ENCODE assay signal across 28 mouse cellular contexts in the genomic region with DNA sequence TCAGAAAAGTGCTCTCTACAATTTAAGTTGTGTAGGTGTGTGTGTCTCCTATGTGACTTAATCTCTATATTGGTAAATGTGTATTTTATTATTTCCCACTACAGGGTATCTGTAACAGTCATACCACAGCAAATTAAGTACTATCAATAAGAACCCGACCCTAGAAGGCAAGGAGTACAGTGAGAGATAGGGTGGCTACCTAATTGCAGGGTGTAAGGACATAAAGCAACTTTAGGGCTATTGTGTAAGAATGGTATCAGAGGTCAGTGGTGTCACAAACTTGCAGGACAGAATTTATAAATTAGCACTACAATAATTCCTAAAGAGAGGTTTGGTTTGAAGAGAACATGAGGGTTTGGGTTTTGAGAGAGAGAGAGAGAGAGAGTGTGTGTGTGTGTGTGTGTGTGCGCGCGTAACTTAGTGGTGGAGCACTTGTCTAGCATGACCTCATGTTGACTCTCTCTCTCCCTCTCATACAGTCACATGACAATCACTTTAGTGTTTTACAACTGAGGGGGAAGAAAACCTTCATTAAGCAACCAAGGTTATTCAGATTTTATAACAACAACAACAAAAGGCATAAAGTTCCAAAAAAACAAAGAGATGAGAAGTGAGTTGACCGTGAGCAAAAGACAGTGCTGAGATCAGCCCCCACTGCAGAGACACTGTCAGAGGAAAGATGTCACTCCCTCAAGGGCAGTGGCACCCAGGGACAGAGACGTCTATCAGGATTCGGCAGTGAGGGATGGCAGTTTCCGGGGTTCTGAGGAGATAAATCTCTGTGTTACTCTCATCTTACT. TPM values are rescaled to one million over a fixed set of nuclear protein-coding genes. Genes with fewer than 3 reads are reported as not detected.
DNase-seq lines count a peak whose midpoint lies in the region; ATAC-seq and TF ChIP-seq lines count a peak whose summit lies in the region.
"Had no signal": no experiment of that assay in that cellular context is flagged by ENCODE, and none has a peak within 500 bp of the region (broad histone marks: within the 10 kb centered on the region; RNA-seq: fewer than 3 reads in every experiment).

No protein-coding gene starts in this region.

- H3K9me3 ChIP-seq in intestine, embryonic 14.5 days (ENCODE audit: control insufficient read depth, low read length): no peaks in the 10 kb centered on the region
- H3K9me3 ChIP-seq in intestine, postnatal 0 days (ENCODE audit: control insufficient read depth): no peaks in the 10 kb centered on the region
- H3K9me3 ChIP-seq: embryonic facial prominence, embryonic 10.5 days; embryonic facial prominence, embryonic 13.5 days; forebrain, embryonic 12.5 days; forebrain, embryonic 15.5 days; heart, embryonic 10.5 days; heart, embryonic 15.5 days; hindbrain, embryonic 10.5 days; hindbrain, embryonic 13.5 days had no signal

- H3K36me3 ChIP-seq in intestine, embryonic 14.5 days (ENCODE audit: control insufficient read depth, insufficient read depth, low read length): no peaks in the 10 kb centered on the region
- no peaks in the 10 kb centered on the region for H3K36me3 ChIP-seq in intestine, postnatal 0 days (ENCODE audit: control insufficient read depth, insufficient read depth)
- H3K36me3 ChIP-seq: embryonic facial prominence, embryonic 10.5 days; embryonic facial prominence, embryonic 13.5 days; forebrain, embryonic 12.5 days; forebrain, embryonic 15.5 days; heart, embryonic 10.5 days; heart, embryonic 15.5 days; hindbrain, embryonic 10.5 days; hindbrain, embryonic 13.5 days had no signal

- no peak overlapping the region for H3K4me3 ChIP-seq in intestine, embryonic 14.5 days (ENCODE audit: low read depth, low read length)
- no peak overlapping the region for H3K4me3 ChIP-seq in intestine, postnatal 0 days (ENCODE audit: low read depth, low read length)
- no peak overlapping the region for H3K4me3 ChIP-seq in layer of hippocampus, adult 2 months
- H3K4me3 ChIP-seq: embryonic facial prominence, embryonic 10.5 days; embryonic facial prominence, embryonic 13.5 days; erythroblast, embryonic 14.5 days; forebrain, embryonic 12.5 days; forebrain, embryonic 15.5 days; heart, adult 2 months; heart, embryonic 10.5 days; heart, embryonic 15.5 days; hindbrain, embryonic 10.5 days; hindbrain, embryonic 13.5 days had no signal

- DNase-seq in adrenal gland, postnatal 36 days: peak; percentile 2 to 3
- DNase-seq in adrenal gland, postnatal 14 days: no peak
- peak; percentile 16 for DNase-seq in R1 (ENCODE audit: low read depth, low spot score)
- DNase-seq in intestine, embryonic 14.5 days (ENCODE audit: low spot score): peak; percentile 49
- no peak for DNase-seq in layer of hippocampus, adult 2 months (ENCODE audit: low spot score in 2 of 2)
- no peak for DNase-seq in cerebellum, postnatal 10 days
- DNase-seq: adrenal gland, adult 8-10 months; cerebellum, adult 11 months; cerebellum, adult 2 months; cerebellum, adult 9-11 months; cerebellum, postnatal 36 days; gastrocnemius, postnatal 10 days; gastrocnemius, postnatal 36 days; heart, adult 2 months; heart, postnatal 10 days; heart, postnatal 36 days; kidney, adult 2 months had no signal

- TF ChIP-seq CTCF in intestine, postnatal 0 days (IDR thresholded peaks at IDR 0.05; ENCODE audit: low read depth): no peak
- TF ChIP-seq CTCF in layer of hippocampus, adult 2 months (conservative IDR thresholded peaks at IDR 0.05): no peak

- H3K4me2 ChIP-seq in intestine, embryonic 14.5 days (ENCODE audit: low read length): no peak overlapping the region
- no peak overlapping the region for H3K4me2 ChIP-seq in intestine, postnatal 0 days (replicated peaks; ENCODE audit: low read depth)
- H3K4me2 ChIP-seq: embryonic facial prominence, embryonic 13.5 days; forebrain, embryonic 12.5 days; forebrain, embryonic 15.5 days; heart, embryonic 15.5 days; hindbrain, embryonic 13.5 days had no signal

- no peaks in the 10 kb centered on the region for H3K27me3 ChIP-seq in intestine, embryonic 14.5 days (replicated peaks; ENCODE audit: control insufficient read depth, insufficient read depth, low read length)
- no peaks in the 10 kb centered on the region for H3K27me3 ChIP-seq in intestine, postnatal 0 days (replicated peaks; ENCODE audit: control insufficient read depth, insufficient read depth, low read length)
- H3K27me3 ChIP-seq: embryonic facial prominence, embryonic 13.5 days; forebrain, embryonic 12.5 days; forebrain, embryonic 15.5 days; heart, embryonic 15.5 days; hindbrain, embryonic 13.5 days had no signal

- no peak for ATAC-seq in intestine, embryonic 14.5 days (replicated peaks; ENCODE audit: low FRiP score, low TSS enrichment, low read depth)
- ATAC-seq in intestine, postnatal 0 days: peak; percentile 77
- ATAC-seq: forebrain, embryonic 15.5 days; hindbrain, embryonic 16.5 days had no signal

- 64% methylated on average over 8 of the region's 8 CpGs for WGBS in intestine, embryonic 14.5 days
- WGBS in intestine, postnatal 0 days: 47% methylated on average over 8 of the region's 8 CpGs

- H3K4me1 ChIP-seq in intestine, embryonic 14.5 days (replicated peaks; ENCODE audit: control insufficient read depth, insufficient read depth, low read length): no peaks in the 10 kb centered on the region
- peaks cover 4% of the 10 kb centered on the region; the same call in 1 of the 2 replicates for H3K4me1 ChIP-seq in intestine, postnatal 0 days (replicated peaks; ENCODE audit: control insufficient read depth, insufficient read depth, low read length)
- H3K4me1 ChIP-seq: embryonic facial prominence, embryonic 10.5 days; embryonic facial prominence, embryonic 13.5 days; forebrain, embryonic 12.5 days; forebrain, embryonic 15.5 days; heart, embryonic 10.5 days; heart, embryonic 15.5 days; hindbrain, embryonic 10.5 days; hindbrain, embryonic 13.5 days had no signal

- no peak overlapping the region for H3K9ac ChIP-seq in intestine, embryonic 14.5 days (ENCODE audit: low read length)
- no peak overlapping the region for H3K9ac ChIP-seq in intestine, postnatal 0 days (ENCODE audit: low read depth, low read length)
- H3K9ac ChIP-seq: embryonic facial prominence, embryonic 13.5 days; forebrain, embryonic 12.5 days; forebrain, embryonic 15.5 days; heart, embryonic 15.5 days; hindbrain, embryonic 13.5 days had no signal

- H3K27ac ChIP-seq in intestine, embryonic 14.5 days (ENCODE audit: low read depth): no peak overlapping the region
- H3K27ac ChIP-seq in intestine, postnatal 0 days (ENCODE audit: low read depth, low read length): peak overlapping the region; percentile 77
- H3K27ac ChIP-seq in layer of hippocampus, adult 2 months: no peak overlapping the region
- H3K27ac ChIP-seq: embryonic facial prominence, embryonic 10.5 days; embryonic facial prominence, embryonic 13.5 days; forebrain, embryonic 12.5 days; forebrain, embryonic 15.5 days; heart, adult 2 months; heart, embryonic 10.5 days; heart, embryonic 15.5 days; hindbrain, embryonic 10.5 days; hindbrain, embryonic 13.5 days had no signal

RNA-seq across cellular contexts. Expression of a gene that starts 50.2 kb away (rescaled TPM):
- total RNA-seq in adrenal gland, postnatal 36 days (2021): 10 to 100 TPM; 40.8 to 48.7 TPM
- 52.0 and 52.6 TPM in 2 replicates for total RNA-seq in adrenal gland, postnatal 14 days (2021)
- 45.2 and 48.2 TPM in 2 replicates for polyA plus RNA-seq in intestine, embryonic 14.5 days (2014; fragmentation: Nextera tagmentation; extraction: Ambion mirVana)
- polyA plus RNA-seq in intestine, postnatal 0 days (2015; fragmentation: Nextera tagmentation; extraction: Ambion mirVana): 27.3 and 28.8 TPM in 2 replicates
- 10 to 100 TPM; 89.9 to 91.9 TPM for total RNA-seq in layer of hippocampus, adult 2 months (2021)

Comparison
In these comparisons a context has a peak if more than half of its experiments do, and no peak if none do; other contexts are left out.
1. DNase-seq: peak in adrenal gland, postnatal 36 days (2 of 2), R1 (single experiment) and intestine, embryonic 14.5 days (single experiment); none in adrenal gland, postnatal 14 days (single experiment), layer of hippocampus, adult 2 months (0 of 2) and cerebellum, postnatal 10 days (0 of 2).